Mouse (Mus musculus) MEL (cell line): ENCODE results near the gene Rabl6. TPM values are rescaled to one million over a fixed set of nuclear protein-coding genes. Genes with fewer than 3 reads are reported as not detected.

Experiments used
- DNase-seq: peaks from one replicate; pipeline ENCODE4 v3.0.0; 2011; ENCODE audit warnings: low read depth, low spot score
- H3K27ac ChIP-seq: 2 replicates; pipeline ENCODE4 v1.5.1; 2012; ENCODE audit warnings: low read depth, mild to moderate bottlenecking, control low read depth, low read length, moderate library complexity; ENCODE audit not compliant: control insufficient read depth
- H3K27me3 ChIP-seq, 2 experiments: fragments of 150-350 bp in 1 of 2; sonication (generic) in 1 of 2; 2 replicates each; pipeline ENCODE4 v1.6.1; 2012; ENCODE audit warnings: low read length in 2 of 2, mild to moderate bottlenecking in 2 of 2, improper control_type of control experiment in 1 of 2, moderate library complexity in 1 of 2; ENCODE audit not compliant: insufficient read depth in 2 of 2, control insufficient read depth in 1 of 2
- H3K36me3 ChIP-seq, 2 experiments: 2 replicates each; pipeline ENCODE4 v1.6.1; 2012 to 2014; ENCODE audit warnings: low read length in 2 of 2, improper control_type of control experiment in 1 of 2, inconsistent platforms in 1 of 2, mild to moderate bottlenecking in 1 of 2; ENCODE audit not compliant: insufficient read depth in 2 of 2, control insufficient read depth in 1 of 2
- H3K4me1 ChIP-seq, 2 experiments: fragments of 150-350 bp in 1 of 2; sonication (generic) in 1 of 2; 2 replicates each; pipeline ENCODE4 v1.6.1; 2012; ENCODE audit warnings: low read length in 2 of 2, improper control_type of control experiment in 1 of 2, mild to moderate bottlenecking in 1 of 2; ENCODE audit not compliant: insufficient read depth in 2 of 2, control insufficient read depth in 1 of 2
- H3K4me3 ChIP-seq, 2 experiments: fragments of 150-350 bp in 1 of 2; sonication (generic) in 1 of 2; 2 replicates each; pipeline ENCODE4 v1.5.1; 2012; ENCODE audit warnings: low read depth in 2 of 2, low read length in 2 of 2, mild to moderate bottlenecking in 2 of 2, moderate library complexity in 2 of 2, control low read depth in 1 of 2, improper control_type of control experiment in 1 of 2; ENCODE audit not compliant: control insufficient read depth in 1 of 2, insufficient read depth in 1 of 2
- H3K79me2 ChIP-seq: 2 replicates; pipeline ENCODE4 v1.6.1; 2012; ENCODE audit warnings: mild to moderate bottlenecking, low read length, moderate library complexity; ENCODE audit not compliant: control insufficient read depth, poor library complexity, insufficient read depth
- H3K9ac ChIP-seq: 2 replicates; pipeline ENCODE4 v1.6.1; 2012; ENCODE audit warnings: low read depth, mild to moderate bottlenecking, control low read depth, low read length, moderate library complexity; ENCODE audit not compliant: control insufficient read depth, poor library complexity, severe bottlenecking
- H3K9me3 ChIP-seq: fragments of 150-350 bp; sonication (generic); replicated peaks from 2 replicates; pipeline ENCODE4 v1.6.1; 2012; ENCODE audit warnings: mild to moderate bottlenecking, low read length, improper control_type of control experiment, moderate library complexity; ENCODE audit not compliant: insufficient read depth
- BHLHE40 ChIP-seq: IDR thresholded peaks from 2 replicates; pipeline ENCODE4 v1.6.1; 2012; ENCODE audit warnings: low read depth, mild to moderate bottlenecking, inconsistent platforms, low read length, improper control_type of control experiment, borderline replicate concordance
- CHD1 ChIP-seq: IDR thresholded peaks from 2 replicates; pipeline ENCODE4 v1.6.1; 2012; ENCODE audit warnings: low read depth, mild to moderate bottlenecking, inconsistent platforms, low read length, improper control_type of control experiment
- CHD2 ChIP-seq: IDR thresholded peaks from 2 replicates; pipeline ENCODE4 v1.6.1; 2011; ENCODE audit warnings: low read length, improper control_type of control experiment
- CTCF ChIP-seq, 3 experiments: IDR thresholded peaks in 2 of 3; conservative IDR thresholded peaks in 1 of 3; 2 replicates each; pipeline ENCODE4 v1.5.1; 2011 to 2012; ENCODE audit warnings: low read length in 3 of 3, low read depth in 2 of 3, mild to moderate bottlenecking in 2 of 3, improper control_type of control experiment in 1 of 3, inconsistent platforms in 1 of 3, mixed read lengths in 1 of 3, moderate library complexity in 1 of 3; ENCODE audit not compliant: control insufficient read depth in 1 of 3, insufficient read depth in 1 of 3, poor library complexity in 1 of 3, severe bottlenecking in 1 of 3
- E2F4 ChIP-seq: IDR thresholded peaks from 2 replicates; pipeline ENCODE4 v1.6.1; 2011; ENCODE audit warnings: low read depth, low read length, improper control_type of control experiment, borderline replicate concordance
- EP300 ChIP-seq, 2 experiments: IDR thresholded peaks; 2 replicates each; pipeline ENCODE4 v1.6.1; 2011; ENCODE audit warnings: improper control_type of control experiment in 2 of 2, low read length in 2 of 2, low read depth in 1 of 2, mild to moderate bottlenecking in 1 of 2
- ETS1 ChIP-seq: IDR thresholded peaks from 2 replicates; pipeline ENCODE4 v1.6.1; 2012; ENCODE audit warnings: low read depth, mild to moderate bottlenecking, inconsistent platforms, low read length, improper control_type of control experiment, moderate library complexity
- GABPA ChIP-seq: IDR thresholded peaks from 2 replicates; pipeline ENCODE4 v1.6.1; 2012; ENCODE audit warnings: low read depth, mild to moderate bottlenecking, inconsistent platforms, low read length, improper control_type of control experiment, moderate library complexity
- GATA1 ChIP-seq: IDR thresholded peaks from 2 replicates; pipeline ENCODE4 v1.6.1; 2011; ENCODE audit warnings: low read depth, low read length, improper control_type of control experiment
- JUND ChIP-seq: IDR thresholded peaks from 2 replicates; pipeline ENCODE4 v1.6.1; 2011; ENCODE audit warnings: low read depth, mild to moderate bottlenecking, improper control_type of control experiment, low read length
- MAX ChIP-seq: IDR thresholded peaks from 2 replicates; pipeline ENCODE4 v1.6.1; 2011; ENCODE audit warnings: low read length, improper control_type of control experiment
- MAZ ChIP-seq: IDR thresholded peaks from 2 replicates; pipeline ENCODE4 v1.6.1; 2012; ENCODE audit warnings: low read depth, mild to moderate bottlenecking, inconsistent platforms, low read length, improper control_type of control experiment
- MYB ChIP-seq: IDR thresholded peaks from 2 replicates; pipeline ENCODE4 v1.6.1; 2011; ENCODE audit warnings: mild to moderate bottlenecking, low read depth, low read length, improper control_type of control experiment
- MYC ChIP-seq: IDR thresholded peaks from 2 replicates; pipeline ENCODE4 v1.6.1; 2011; ENCODE audit warnings: low read depth, mild to moderate bottlenecking, low read length, improper control_type of control experiment, moderate library complexity
- POLR2A ChIP-seq, 2 experiments: IDR thresholded peaks; 2 replicates each; pipeline ENCODE4 v1.6.1; 2011 to 2012; ENCODE audit warnings: low read length in 2 of 2, mild to moderate bottlenecking in 2 of 2, control low read depth in 1 of 2, improper control_type of control experiment in 1 of 2, low read depth in 1 of 2, moderate library complexity in 1 of 2; ENCODE audit not compliant: control insufficient read depth in 1 of 2, insufficient read depth in 1 of 2, poor library complexity in 1 of 2
- POLR2AphosphoS5 ChIP-seq: IDR thresholded peaks from 2 replicates; pipeline ENCODE4 v1.6.1; 2012; ENCODE audit warnings: low read depth, borderline replicate concordance, mild to moderate bottlenecking, inconsistent platforms, low read length, moderate library complexity, mixed read lengths
- RAD21 ChIP-seq: IDR thresholded peaks from 2 replicates; pipeline ENCODE4 v1.6.1; 2011; ENCODE audit warnings: mild to moderate bottlenecking, low read depth, low read length, improper control_type of control experiment
- RCOR1 ChIP-seq: IDR thresholded peaks from 2 replicates; pipeline ENCODE4 v1.6.1; 2012; ENCODE audit warnings: low read depth, mild to moderate bottlenecking, inconsistent platforms, low read length, improper control_type of control experiment
- SIN3A ChIP-seq: IDR thresholded peaks from 2 replicates; pipeline ENCODE4 v1.6.1; 2012; ENCODE audit warnings: low read length, improper control_type of control experiment, inconsistent platforms
- TAL1 ChIP-seq: IDR thresholded peaks from 2 replicates; pipeline ENCODE4 v1.6.1; 2012; ENCODE audit warnings: mild to moderate bottlenecking, inconsistent platforms, low read length, moderate library complexity, mixed read lengths
- TBP ChIP-seq: IDR thresholded peaks from 2 replicates; pipeline ENCODE4 v1.8.0; 2011; ENCODE audit warnings: low read depth, low read length, improper control_type of control experiment
- TCF12 ChIP-seq: IDR thresholded peaks from 2 replicates; pipeline ENCODE4 v1.6.1; 2014; ENCODE audit warnings: low read depth, mild to moderate bottlenecking, inconsistent platforms, low read length, improper control_type of control experiment, moderate library complexity
- UBTF ChIP-seq: IDR thresholded peaks from 2 replicates; pipeline ENCODE4 v1.6.1; 2012; ENCODE audit warnings: low read depth, mild to moderate bottlenecking, inconsistent platforms, low read length, improper control_type of control experiment, moderate library complexity, borderline replicate concordance; ENCODE audit not compliant: insufficient read depth
- USF1 ChIP-seq: IDR thresholded peaks from 2 replicates; pipeline ENCODE4 v1.6.1; 2014; ENCODE audit warnings: low read depth, mild to moderate bottlenecking, inconsistent platforms, low read length, improper control_type of control experiment, moderate library complexity
- USF2 ChIP-seq, 2 experiments: IDR thresholded peaks; 2 replicates each; pipeline ENCODE4 v1.6.1; 2011 to 2012; ENCODE audit warnings: improper control_type of control experiment in 2 of 2, low read length in 2 of 2, borderline replicate concordance in 1 of 2, inconsistent platforms in 1 of 2, low read depth in 1 of 2, mild to moderate bottlenecking in 1 of 2; ENCODE audit not compliant: insufficient read depth in 1 of 2
- ZKSCAN1 ChIP-seq: IDR thresholded peaks from 2 replicates; pipeline ENCODE4 v1.6.1; 2012; ENCODE audit warnings: low read depth, mild to moderate bottlenecking, inconsistent platforms, low read length, improper control_type of control experiment, moderate library complexity
- ZMIZ1 ChIP-seq: IDR thresholded peaks from 2 replicates; pipeline ENCODE4 v1.6.1; 2012; ENCODE audit warnings: low read depth, mild to moderate bottlenecking, inconsistent platforms, low read length, improper control_type of control experiment, moderate library complexity
- ZNF384 ChIP-seq: IDR thresholded peaks from 2 replicates; pipeline ENCODE4 v1.6.1; 2012; ENCODE audit warnings: low read depth, mild to moderate bottlenecking, inconsistent platforms, low read length, improper control_type of control experiment
- polyA plus RNA-seq, 2 experiments: library from polyadenylated mRNA; stranded (reverse) in 1 of 2; unstranded in 1 of 2; fragments of >175 nt in 1 of 2; fragments of >200 nt in 1 of 2; gene quantifications; 2 replicates each; pipeline versions ENCODE4 v1.2.1 to v1.2.4; 2012; ENCODE audit warnings: low replicate concordance in 2 of 2, low read depth in 1 of 2; ENCODE audit not compliant: insufficient read length in 2 of 2, insufficient read depth in 1 of 2, missing spikeins in 1 of 2
- total RNA-seq: library from RNA; depleted of rRNA; stranded (reverse); fragments of 300-350 nt; gene quantifications from 2 replicates; pipeline ENCODE4 v1.2.3, GENCODE M21; 2012

Gene Rabl6
- total and polyA plus RNA-seq, 3 experiments = 76.9 to 104 (median 84.7) TPM

DNA sequence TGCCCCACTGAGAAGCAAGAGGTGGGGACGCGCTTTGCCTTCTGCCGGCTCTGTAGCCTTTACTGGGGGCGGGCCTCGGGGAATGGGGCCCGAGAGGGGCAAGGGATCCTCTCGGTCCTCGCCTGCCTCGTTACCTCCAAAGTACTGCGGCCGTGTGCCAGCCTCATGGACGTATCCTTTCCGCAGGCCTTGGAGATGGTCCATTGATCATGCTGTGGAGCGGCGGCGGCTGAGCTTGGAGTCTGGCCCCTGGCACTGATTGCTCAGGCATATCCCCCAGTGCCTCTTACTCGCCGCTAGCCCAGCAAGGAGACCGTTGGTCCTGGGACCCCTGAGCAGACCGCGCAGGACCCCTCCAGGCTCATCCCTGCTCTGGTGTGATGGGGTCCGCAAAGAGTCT lies 8.1 kb upstream of the Rabl6 start:
- DNase-seq = no peak
- H3K27ac ChIP-seq = no peak overlapping the region
- H3K9ac ChIP-seq = no peak overlapping the region
- H3K36me3 ChIP-seq = peaks cover 0 to 5% of the 10 kb centered on the region in 2 experiments; a peak in 2 of 4 replicates
- no peaks in the 10 kb centered on the region for H3K9me3 ChIP-seq
- no peak overlapping the region for H3K4me3 ChIP-seq
- H3K4me1 ChIP-seq = peaks cover 0 to 14% of the 10 kb centered on the region in 2 experiments; a peak in 3 of 4 replicates
- no peaks in the 10 kb centered on the region for H3K79me2 ChIP-seq
- TF ChIP-seq BHLHE40 (no peak), ZMIZ1 (no peak), UBTF (no peak), MYC (no peak), RAD21 (no peak), TCF12 (no peak), CHD2 (no peak), MYB (no peak), RCOR1 (no peak), USF1 (no peak), USF2 (IDR thresholded peaks at IDR 0.05; ENCODE audit: borderline replicate concordance in 1 of 2, insufficient read depth in 1 of 2, low read depth in 1 of 2, low read length in 2 of 2) (no peak), GATA1 (no peak), CHD1 (no peak), SIN3A (no peak), EP300 (IDR thresholded peaks at IDR 0.05; ENCODE audit: low read depth in 1 of 2, low read length in 2 of 2) (no peak), MAZ (no peak), JUND (no peak), POLR2A (IDR thresholded peaks at IDR 0.05; ENCODE audit: control insufficient read depth in 1 of 2, insufficient read depth in 1 of 2, low read depth in 1 of 2, low read length in 2 of 2, poor library complexity in 1 of 2) (no peak), POLR2AphosphoS5 (no peak), CTCF (IDR thresholded peaks at IDR 0.05 in 2 of 3, conservative IDR thresholded peaks at IDR 0.05 in 1 of 3; ENCODE audit: control insufficient read depth in 1 of 3, insufficient read depth in 1 of 3, low read depth in 2 of 3, low read length in 3 of 3, poor library complexity in 1 of 3, severe bottlenecking in 1 of 3) (no peak)
- no peaks in the 10 kb centered on the region for H3K27me3 ChIP-seq

- Histone ChIP-seq H3K4me3 (peak overlapping the region; percentile 27 to 37; a peak in 2 of 4 replicates), H3K27me3 (no peaks in the 10 kb centered on the region), H3K79me2 (peaks cover 28% of the 10 kb centered on the region), H3K9ac (peak overlapping the region; percentile 55), H3K27ac (peak overlapping the region; percentile 37), H3K4me1 (peaks cover 0 to 18% of the 10 kb centered on the region in 2 experiments; a peak in 3 of 4 replicates), H3K36me3 (peaks cover 0 to 16% of the 10 kb centered on the region in 2 experiments; a peak in 2 of 4 replicates), H3K9me3 (no peaks in the 10 kb centered on the region)
- TF ChIP-seq EP300 (IDR thresholded peaks at IDR 0.05; ENCODE audit: low read depth in 1 of 2, low read length in 2 of 2) (0 out of 4 replicates have a peak, but pooled peaks of 1 of the 2 experiments have one; percentile 1), ZNF384 (no peak), E2F4 (peak; percentile 3; the same call in 1 of the 2 replicates), ETS1 (peak; percentile 71; the same call in 1 of the 2 replicates), ZKSCAN1 (no peak), GATA1 (no peak; the same call in 1 of the 2 replicates), RAD21 (no peak), SIN3A (peak; percentile 13; the same call in 1 of the 2 replicates), MAX (no peak; the same call in 1 of the 2 replicates), GABPA (no peak), TBP (no peak; the same call in 1 of the 2 replicates), TAL1 (no peak), MYC (0 out of 2 replicates have a peak, but pooled peaks have one; percentile 0), MYB (no peak)
- no peak for DNase-seq
Measured at GRCm38 (mm10) chr2:25608671-25609070, 350 bp upstream of the Rabl6 start.
